Mouse (Mus musculus) left cerebral cortex, adult 18-20 months (tissue): ENCODE results near the gene Gm16405. TPM values are rescaled to one million over a fixed set of nuclear protein-coding genes. Genes with fewer than 3 reads are reported as not detected.
"Not testable (repeated sequence)": the region's sequence is repeated elsewhere in the genome, so short reads cannot be mapped to it uniquely, and the experiment has no call there.

ENCODE experiments used
- DNase-seq, 2 experiments: peaks; one replicate each; pipeline ENCODE4 v3.0.0; 2021 to 2022; ENCODE audit warnings: low spot score in 2 of 2, mixed read lengths in 1 of 2
- long read RNA-seq, 2 experiments: library from polyadenylated mRNA; stranded (forward); transcript quantifications; one replicate each; pipeline ENCODE4 v2.0.0; 2021
- total RNA-seq, 2 experiments: library from RNA; stranded (reverse); gene quantifications; 2 replicates each; pipeline ENCODE4 v1.2.3; 2021

Gm16405 gene
- not detected for total RNA-seq
- long read RNA-seq, experiment 1, result 0 reads
- long read RNA-seq, experiment 2, result 0 reads

- not testable (repeated sequence) for DNase-seq
These were observed at the start of gene Gm16405 for GRCm38 (mm10) chrX:54530908-54531307. Gene Gm16405, plus strand, starts transcription at chrX:54531208.

Other genes starting within 250 kb of the Gm16405 start
- gene Gm16430, start 91.0 kb downstream of the Gm16405 start, total RNA-seq, result not detected